ENCODE assay signal across 28 mouse cellular contexts in genomic region chr5:98688254-98688653, GRCm38 (mm10).
"Had no signal": no experiment of that assay in that cellular context is flagged by ENCODE, and none has a peak within 500 bp of the region (broad histone marks: within the 10 kb centered on the region; RNA-seq: fewer than 3 reads in every experiment).

No protein-coding gene starts in this region.

- ATAC-seq: forebrain, embryonic 13.5 days; forebrain, embryonic 14.5 days; forebrain, embryonic 15.5 days; forebrain, embryonic 16.5 days; forebrain, postnatal 0 days had no signal

- H3K4me2 ChIP-seq: embryonic facial prominence, embryonic 12.5 days; embryonic facial prominence, embryonic 13.5 days; embryonic facial prominence, embryonic 15.5 days; forebrain, embryonic 12.5 days; forebrain, embryonic 13.5 days; forebrain, embryonic 15.5 days had no signal

- H3K4me1 ChIP-seq: embryonic facial prominence, embryonic 10.5 days; embryonic facial prominence, embryonic 12.5 days; embryonic facial prominence, embryonic 13.5 days; forebrain, embryonic 10.5 days; forebrain, embryonic 12.5 days; forebrain, embryonic 13.5 days; forebrain, embryonic 15.5 days had no signal

- H3K27me3 ChIP-seq: embryonic facial prominence, embryonic 12.5 days; embryonic facial prominence, embryonic 13.5 days; embryonic facial prominence, embryonic 15.5 days; forebrain, embryonic 12.5 days; forebrain, embryonic 13.5 days; forebrain, embryonic 15.5 days had no signal

- H3K4me3 ChIP-seq: embryonic facial prominence, embryonic 10.5 days; embryonic facial prominence, embryonic 12.5 days; embryonic facial prominence, embryonic 13.5 days; embryonic facial prominence, embryonic 15.5 days; erythroblast, embryonic 14.5 days; forebrain, embryonic 10.5 days; forebrain, embryonic 12.5 days; forebrain, embryonic 13.5 days; forebrain, embryonic 15.5 days; gastrocnemius, adult 2 months had no signal

- H3K9me3 ChIP-seq: embryonic facial prominence, embryonic 10.5 days; embryonic facial prominence, embryonic 12.5 days; embryonic facial prominence, embryonic 13.5 days; embryonic facial prominence, embryonic 15.5 days; forebrain, embryonic 12.5 days; forebrain, embryonic 15.5 days had no signal

- DNase-seq: cerebellum, adult 18-20 months; cerebellum, adult 2 months; cerebellum, adult 8-10 months; cerebellum, adult 9-10 months; cerebellum, adult 9-11 months; cerebellum, postnatal 14 days; cerebellum, postnatal 25 days; cerebellum, postnatal 36 days; embryo, embryonic 11 days; forebrain, postnatal 0 days; gastrocnemius, adult 2 months; gastrocnemius, postnatal 10 days; gastrocnemius, postnatal 14 days; gastrocnemius, postnatal 25 days; gastrocnemius, postnatal 36 days; heart, adult 11 months; heart, adult 18-20 months had no signal

- H3K36me3 ChIP-seq: embryonic facial prominence, embryonic 10.5 days; embryonic facial prominence, embryonic 12.5 days; embryonic facial prominence, embryonic 13.5 days; embryonic facial prominence, embryonic 15.5 days; forebrain, embryonic 10.5 days; forebrain, embryonic 12.5 days; forebrain, embryonic 15.5 days had no signal

- H3K9ac ChIP-seq: embryonic facial prominence, embryonic 12.5 days; embryonic facial prominence, embryonic 13.5 days; embryonic facial prominence, embryonic 15.5 days; forebrain, embryonic 12.5 days; forebrain, embryonic 13.5 days; forebrain, embryonic 15.5 days; forebrain, postnatal 0 days had no signal

- H3K27ac ChIP-seq: embryonic facial prominence, embryonic 10.5 days; embryonic facial prominence, embryonic 12.5 days; embryonic facial prominence, embryonic 13.5 days; embryonic facial prominence, embryonic 15.5 days; forebrain, embryonic 10.5 days; forebrain, embryonic 12.5 days; forebrain, embryonic 13.5 days; forebrain, embryonic 15.5 days; gastrocnemius, adult 2 months had no signal
